ENCODE assay signal across 23 mouse cellular contexts in the genomic region with DNA sequence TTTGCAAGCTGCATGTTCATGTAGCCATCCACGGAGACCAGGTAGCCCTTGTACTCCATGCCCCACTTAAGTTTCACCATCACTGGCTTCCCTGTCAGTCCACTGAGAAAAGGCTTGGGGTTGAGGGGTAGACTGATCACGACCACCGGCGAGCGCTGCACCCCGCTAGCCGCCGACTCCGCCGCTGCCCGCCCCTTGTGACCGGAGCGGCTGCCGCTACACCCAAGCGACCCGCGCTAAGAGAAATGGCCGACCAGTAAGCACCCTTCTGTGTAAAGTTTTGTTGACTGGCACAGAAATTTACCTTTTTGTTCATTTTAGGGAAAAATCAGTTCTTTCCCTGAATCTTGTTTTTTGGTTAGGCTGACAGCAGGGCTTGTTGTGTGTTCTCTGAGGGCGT. TPM values are rescaled to one million over a fixed set of nuclear protein-coding genes. Genes with fewer than 3 reads are reported as not detected.
DNase-seq lines count a peak whose midpoint lies in the region; ATAC-seq and TF ChIP-seq lines count a peak whose summit lies in the region.
"Had no signal": no experiment of that assay in that cellular context is flagged by ENCODE, and none has a peak within 500 bp of the region (broad histone marks: within the 10 kb centered on the region; RNA-seq: fewer than 3 reads in every experiment).

No protein-coding gene starts in this region.

- no peaks in the 10 kb centered on the region for H3K27me3 ChIP-seq in heart, embryonic 13.5 days (replicated peaks)
- no peaks in the 10 kb centered on the region for H3K27me3 ChIP-seq in G1E (ENCODE audit: insufficient read depth, low read length)
- H3K27me3 ChIP-seq: hindbrain, embryonic 12.5 days; intestine, embryonic 15.5 days; kidney, embryonic 15.5 days; limb, embryonic 12.5 days; liver, embryonic 13.5 days had no signal

- no peaks in the 10 kb centered on the region for H3K36me3 ChIP-seq in heart, embryonic 13.5 days
- peaks cover 31% of the 10 kb centered on the region for H3K36me3 ChIP-seq in G1E (replicated peaks)
- H3K36me3 ChIP-seq: hindbrain, embryonic 12.5 days; intestine, embryonic 15.5 days; kidney, embryonic 15.5 days; limb, embryonic 12.5 days; liver, embryonic 13.5 days had no signal

- TF ChIP-seq CTCF in G1E (IDR thresholded peaks at IDR 0.05; ENCODE audit: low read depth, low read length), result no peak

- WGBS in heart, embryonic 13.5 days, result 93% methylated on average over 19 of the region's 19 CpGs

- H3K9ac ChIP-seq in heart, embryonic 13.5 days, result no peak overlapping the region
- H3K9ac ChIP-seq: hindbrain, embryonic 12.5 days; intestine, embryonic 15.5 days; kidney, embryonic 15.5 days; limb, embryonic 12.5 days; liver, embryonic 13.5 days had no signal

- H3K4me1 ChIP-seq in heart, embryonic 13.5 days, result peaks cover 58% of the 10 kb centered on the region
- peaks cover 29% of the 10 kb centered on the region for H3K4me1 ChIP-seq in G1E (ENCODE audit: insufficient read depth, low read depth, low read length)

- H3K9me3 ChIP-seq in heart, embryonic 13.5 days, result no peaks in the 10 kb centered on the region
- no peaks in the 10 kb centered on the region for H3K9me3 ChIP-seq in G1E (replicated peaks)
- H3K9me3 ChIP-seq: embryonic facial prominence, embryonic 10.5 days; hindbrain, embryonic 12.5 days; intestine, embryonic 15.5 days; kidney, embryonic 15.5 days; limb, embryonic 12.5 days; liver, embryonic 13.5 days had no signal

- no peak overlapping the region for H3K4me3 ChIP-seq in heart, embryonic 13.5 days
- H3K4me3 ChIP-seq in G1E (ENCODE audit: low read depth, low read length), result peak overlapping the region; percentile 63
- H3K4me3 ChIP-seq: embryonic facial prominence, embryonic 10.5 days; erythroblast, embryonic 14.5 days; hindbrain, embryonic 12.5 days; intestine, embryonic 15.5 days; kidney, embryonic 15.5 days; left cerebral cortex, adult 2 months; limb, embryonic 12.5 days; liver, embryonic 13.5 days had no signal

- H3K4me2 ChIP-seq in heart, embryonic 13.5 days, result no peak overlapping the region
- H3K4me2 ChIP-seq: hindbrain, embryonic 12.5 days; intestine, embryonic 15.5 days; kidney, embryonic 15.5 days; limb, embryonic 12.5 days; liver, embryonic 13.5 days had no signal

- DNase-seq in heart, adult 9 months (ENCODE audit: low spot score in 2 of 2), result no peak
- peak; percentile 48 for DNase-seq in testis, postnatal 10 days (ENCODE audit: low spot score)
- DNase-seq in testis, postnatal 14 days (ENCODE audit: low spot score), result no peak
- DNase-seq in G1E (ENCODE audit: low spot score), result no peak
- DNase-seq in forelimb bud, embryonic 11.5 days (ENCODE audit: low read depth, low spot score), result peak; percentile 19
- no peak for DNase-seq in adrenal gland, postnatal 25 days
- no peak for DNase-seq in frontal cortex, postnatal 36 days (ENCODE audit: low spot score in 2 of 2)
- DNase-seq: cerebellum, adult 11-12 months; liver, embryonic 13.5 days; midbrain, embryonic 14.5 days; right cerebral cortex, adult 18-20 months; spleen, adult 18-20 months had no signal

- ATAC-seq in heart, embryonic 13.5 days (ENCODE audit: extremely low read depth, insufficient number of reproducible peaks, low FRiP score, low TSS enrichment), result no peak
- no peak for ATAC-seq in G1E (ENCODE audit: extremely low read depth, insufficient number of reproducible peaks, low FRiP score, poor library complexity, severe bottlenecking)
- ATAC-seq: CD4-positive, CD25-positive, alpha-beta regulatory T cell, adult 4 months; forebrain, embryonic 16.5 days; intestine, embryonic 15.5 days; lung, postnatal 0 days had no signal

- H3K27ac ChIP-seq in heart, embryonic 13.5 days (replicated peaks), result 0 out of 2 replicates have a peak overlapping the region, but pooled peaks have one; percentile 45
- H3K27ac ChIP-seq: embryonic facial prominence, embryonic 10.5 days; hindbrain, embryonic 12.5 days; intestine, embryonic 15.5 days; kidney, embryonic 15.5 days; left cerebral cortex, adult 2 months; limb, embryonic 12.5 days; liver, embryonic 13.5 days had no signal

RNA-seq across cellular contexts. Expression of a gene that starts 33.9 kb away (rescaled TPM):
- polyA plus RNA-seq in heart, embryonic 13.5 days (2015; fragmentation: Nextera tagmentation; extraction: Ambion mirVana), result 18.1 and 19.9 TPM in 2 replicates
- total RNA-seq in G1E (2014; fragmentation: Nextera tagmentation) (154 and 173 TPM in 2 replicates), G1E (2017) (17.4 and 18.6 TPM in 2 replicates)
- 329 and 361 TPM in 2 replicates for polyA plus RNA-seq in G1E (2012)
- 158 and 177 TPM in 2 replicates for total RNA-seq in adrenal gland, postnatal 25 days (2021)

Comparison
In these comparisons a context has a peak if more than half of its experiments do, and no peak if none do; other contexts are left out.
1. DNase-seq: peak in testis, postnatal 10 days (single experiment) and forelimb bud, embryonic 11.5 days (single experiment); none in heart, adult 9 months (0 of 2), testis, postnatal 14 days (single experiment), G1E (single experiment), adrenal gland, postnatal 25 days (single experiment) and frontal cortex, postnatal 36 days (0 of 2).